Mouse (Mus musculus) embryonic facial prominence, embryonic 15.5 days (tissue): ENCODE measurements at regions not wholly inside any gene's neighbourhood (a gene's known extent, or its start where the extent isn't known, plus 50 kb on each side); places are given as distances from the start of the nearest gene placed in this dataset.

Source experiments
- ATAC-seq: fragments of 200-750 bp; cut with Nextera tagmentation; 2 replicates; pipeline ENCODE4 v1.8.0; 2017; ENCODE audit warnings: low read depth, moderate TSS enrichment; ENCODE audit not compliant: insufficient number of reproducible peaks, low FRiP score, low TSS enrichment
- H3K27ac ChIP-seq: fragments of 300-500 bp; sonication (generic); replicated peaks from 2 replicates; pipeline ENCODE4 v1.5.1; 2015; ENCODE audit warnings: mild to moderate bottlenecking, inconsistent platforms
- H3K27me3 ChIP-seq: fragments of 300-500 bp; sonication (generic); 2 replicates; pipeline ENCODE4 v1.6.1; 2015; ENCODE audit warnings: inconsistent platforms
- H3K36me3 ChIP-seq: fragments of 300-500 bp; sonication (generic); 2 replicates; pipeline ENCODE4 v1.6.1; 2015; ENCODE audit warnings: mild to moderate bottlenecking, inconsistent platforms
- H3K4me1 ChIP-seq: fragments of 300-500 bp; sonication (generic); 2 replicates; pipeline ENCODE4 v1.6.1; 2015; ENCODE audit warnings: inconsistent platforms
- H3K4me2 ChIP-seq: fragments of 300-500 bp; sonication (generic); replicated peaks from 2 replicates; pipeline ENCODE4 v1.6.1; 2015; ENCODE audit warnings: mild to moderate bottlenecking, inconsistent platforms
- H3K4me3 ChIP-seq: fragments of 300-500 bp; sonication (generic); replicated peaks from 2 replicates; pipeline ENCODE4 v1.5.1; 2015; ENCODE audit warnings: mild to moderate bottlenecking, inconsistent platforms
- H3K9ac ChIP-seq: fragments of 300-500 bp; sonication (generic); 2 replicates; pipeline ENCODE4 v1.6.1; 2015; ENCODE audit warnings: inconsistent platforms
- H3K9me3 ChIP-seq: fragments of 300-500 bp; sonication (generic); replicated peaks from 2 replicates; pipeline ENCODE4 v1.6.1; 2016; ENCODE audit warnings: inconsistent platforms
- WGBS: fragments of 180-500 bp; shearing (Covaris S2); methylation state at CpG from one replicate; pipeline ENCODE4 v1.1.7; 2015; 5-methylcytosine and 5-hydroxymethylcytosine counted together

GRCm38 (mm10) chr9:100369921-100370320 is 116.7 kb downstream of the Il20rb start:
- no peaks in the 10 kb centered on the region for H3K36me3 ChIP-seq
- H3K9ac ChIP-seq: no peak overlapping the region
- no peak overlapping the region for H3K4me2 ChIP-seq
- no peak overlapping the region for H3K4me3 ChIP-seq
- H3K4me1 ChIP-seq: no peaks in the 10 kb centered on the region
- H3K9me3 ChIP-seq: no peaks in the 10 kb centered on the region
- H3K27ac ChIP-seq: no peak overlapping the region
- no peak for ATAC-seq
- no peaks in the 10 kb centered on the region for H3K27me3 ChIP-seq
- WGBS: 81% methylated on average over 5 of the region's 5 CpGs

- H3K4me2 ChIP-seq: no peak overlapping the region
- no peak overlapping the region for H3K4me3 ChIP-seq
- H3K9ac ChIP-seq: no peak overlapping the region
- H3K9me3 ChIP-seq: no peaks in the 10 kb centered on the region
- no peaks in the 10 kb centered on the region for H3K36me3 ChIP-seq
- no peak for ATAC-seq
- no peaks in the 10 kb centered on the region for H3K27me3 ChIP-seq
- H3K27ac ChIP-seq: no peak overlapping the region
- WGBS: 74% methylated on average over 6 of the region's 6 CpGs
- no peaks in the 10 kb centered on the region for H3K4me1 ChIP-seq
Observed at GRCm38 (mm10) chr9:100366816-100367215, 119.8 kb downstream of the Il20rb start.

DNA sequence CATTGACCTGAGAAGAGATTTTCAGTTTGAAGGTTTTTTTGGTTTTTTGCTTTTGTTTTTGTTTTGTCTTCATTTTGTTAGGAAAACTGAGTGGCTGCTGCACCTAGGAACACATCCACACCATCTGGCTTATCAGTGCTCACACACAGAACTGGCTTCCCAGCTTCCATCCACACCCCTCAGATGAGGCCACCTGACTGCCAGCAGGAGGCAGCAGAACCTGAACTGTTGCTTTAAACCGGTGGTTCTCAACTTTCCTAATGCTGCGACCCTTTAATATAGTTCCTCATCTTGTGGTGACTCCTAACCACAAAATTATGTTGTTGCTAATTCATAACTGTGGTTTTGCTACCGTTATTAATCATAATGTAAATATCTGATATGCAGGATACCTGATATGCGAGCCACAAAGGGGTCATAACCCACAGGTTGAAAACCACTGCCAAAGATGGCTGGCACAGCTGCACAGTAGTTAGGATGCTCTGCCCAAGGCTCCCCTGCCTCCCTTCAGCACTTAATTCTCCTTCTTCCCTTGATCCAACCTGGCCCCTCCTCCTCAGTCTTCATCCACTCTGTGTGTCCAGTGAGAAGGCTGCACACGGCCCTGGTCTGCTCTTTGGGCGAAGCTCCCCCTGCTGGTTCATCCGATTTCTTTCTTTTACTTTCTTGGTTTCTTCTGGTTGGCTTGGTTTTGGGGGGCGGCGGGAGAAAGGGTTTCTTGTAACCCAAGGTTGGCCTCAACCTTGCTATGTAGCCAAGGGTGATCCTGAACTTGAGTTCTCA is 126.5 kb downstream of the Il20rb start:
- Histone ChIP-seq H3K27me3 (no peaks in the 10 kb centered on the region), H3K9me3 (no peaks in the 10 kb centered on the region), H3K27ac (no peak overlapping the region), H3K9ac (no peak overlapping the region), H3K4me1 (no peaks in the 10 kb centered on the region), H3K36me3 (no peaks in the 10 kb centered on the region), H3K4me3 (no peak overlapping the region), H3K4me2 (no peak overlapping the region)
- ATAC-seq: no peak
- 58% methylated on average over 9 of the region's 9 CpGs for WGBS

GRCm38 (mm10) chr9:100357553-100357952 is 129.0 kb downstream of the Il20rb start:
- H3K27ac ChIP-seq: no peak overlapping the region
- H3K27me3 ChIP-seq: no peaks in the 10 kb centered on the region
- H3K4me1 ChIP-seq: no peaks in the 10 kb centered on the region
- 35% methylated on average over 12 of the region's 12 CpGs for WGBS
- no peaks in the 10 kb centered on the region for H3K9me3 ChIP-seq
- H3K4me3 ChIP-seq: no peak overlapping the region
- H3K36me3 ChIP-seq: no peaks in the 10 kb centered on the region
- no peak for ATAC-seq
- no peak overlapping the region for H3K4me2 ChIP-seq
- no peak overlapping the region for H3K9ac ChIP-seq

DNA sequence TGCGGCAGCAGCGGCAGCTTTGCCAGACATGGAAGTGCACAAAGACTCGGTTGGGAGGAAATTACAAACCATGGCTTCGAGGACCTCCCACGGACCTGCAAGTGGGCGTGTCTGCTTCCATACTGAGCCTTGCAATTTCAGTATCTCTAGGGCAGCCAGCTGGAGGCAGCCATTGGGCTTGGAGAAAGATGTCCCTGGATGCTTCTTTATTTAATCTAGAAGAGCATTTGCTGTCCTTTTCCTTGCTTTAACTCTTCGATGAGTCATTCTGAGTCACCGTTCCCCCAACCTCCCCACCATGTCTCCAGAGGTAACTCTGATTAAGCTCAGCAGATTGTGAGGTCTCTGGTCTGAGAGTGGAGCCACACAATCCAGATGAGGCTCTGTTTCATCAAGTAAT is 145.8 kb downstream of the Il20rb start:
- no peak for ATAC-seq
- Histone ChIP-seq H3K9me3 (no peaks in the 10 kb centered on the region), H3K9ac (no peak overlapping the region), H3K4me1 (no peaks in the 10 kb centered on the region), H3K4me3 (no peak overlapping the region), H3K27me3 (no peaks in the 10 kb centered on the region), H3K36me3 (no peaks in the 10 kb centered on the region), H3K4me2 (no peak overlapping the region), H3K27ac (no peak overlapping the region)
- 66% methylated on average over 8 of the region's 8 CpGs for WGBS

DNA sequence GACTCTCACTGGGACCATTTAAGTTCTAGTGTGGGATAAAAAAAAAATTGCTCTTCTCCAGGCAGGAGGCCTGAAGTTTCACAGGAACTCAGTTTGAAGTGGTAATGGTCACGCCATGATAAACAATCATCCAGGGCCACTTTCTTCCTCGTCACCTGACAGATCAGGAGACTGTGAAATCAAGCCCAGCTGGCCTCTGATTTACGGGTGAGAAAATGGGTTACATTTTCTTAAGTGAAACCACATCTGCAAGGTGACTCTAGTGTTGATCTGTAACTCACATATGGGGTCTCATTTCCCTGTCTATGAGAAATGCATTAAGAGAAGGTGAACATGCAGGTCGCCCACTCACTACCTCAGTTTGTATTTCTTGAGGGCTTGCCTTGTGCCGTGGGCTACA is 178.8 kb downstream of the Il20rb start:
- Histone ChIP-seq H3K4me3 (no peak overlapping the region), H3K4me1 (no peaks in the 10 kb centered on the region), H3K27ac (no peak overlapping the region), H3K36me3 (no peaks in the 10 kb centered on the region), H3K4me2 (no peak overlapping the region), H3K9ac (no peak overlapping the region), H3K9me3 (0 out of 2 replicates have a peak, but pooled peaks cover 4% of the 10 kb centered on the region), H3K27me3 (no peaks in the 10 kb centered on the region)
- ATAC-seq: no peak
- WGBS: 38% methylated on average over 5 of the region's 5 CpGs

DNA sequence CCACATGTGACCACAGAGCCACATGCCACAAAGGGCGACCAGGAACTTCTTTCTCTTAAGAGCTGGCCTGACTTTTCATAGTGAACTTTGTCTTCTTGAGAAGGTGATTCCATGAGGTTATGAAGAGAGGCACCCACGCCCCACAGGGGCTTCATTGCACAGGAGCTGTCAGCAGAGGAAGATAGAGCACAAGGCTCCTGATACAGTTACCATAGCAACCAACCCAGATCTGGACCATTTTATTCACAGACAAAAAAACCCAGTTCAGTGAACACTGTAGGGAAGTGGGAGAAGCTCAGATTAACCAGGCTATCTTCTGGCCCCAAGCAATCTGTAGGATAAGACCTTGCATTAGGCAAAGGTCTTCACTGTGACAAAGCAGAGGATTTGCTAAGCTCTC is 179.2 kb downstream of the Il20rb start:
- no peak for ATAC-seq
- 72% methylated on average over 2 of the region's 2 CpGs for WGBS
- no peaks in the 10 kb centered on the region for H3K27me3 ChIP-seq
- H3K4me1 ChIP-seq: no peaks in the 10 kb centered on the region
- no peak overlapping the region for H3K4me2 ChIP-seq
- no peaks in the 10 kb centered on the region for H3K36me3 ChIP-seq
- 0 out of 2 replicates have a peak, but pooled peaks cover 4% of the 10 kb centered on the region for H3K9me3 ChIP-seq
- H3K27ac ChIP-seq: no peak overlapping the region
- H3K4me3 ChIP-seq: no peak overlapping the region
- H3K9ac ChIP-seq: no peak overlapping the region

DNA sequence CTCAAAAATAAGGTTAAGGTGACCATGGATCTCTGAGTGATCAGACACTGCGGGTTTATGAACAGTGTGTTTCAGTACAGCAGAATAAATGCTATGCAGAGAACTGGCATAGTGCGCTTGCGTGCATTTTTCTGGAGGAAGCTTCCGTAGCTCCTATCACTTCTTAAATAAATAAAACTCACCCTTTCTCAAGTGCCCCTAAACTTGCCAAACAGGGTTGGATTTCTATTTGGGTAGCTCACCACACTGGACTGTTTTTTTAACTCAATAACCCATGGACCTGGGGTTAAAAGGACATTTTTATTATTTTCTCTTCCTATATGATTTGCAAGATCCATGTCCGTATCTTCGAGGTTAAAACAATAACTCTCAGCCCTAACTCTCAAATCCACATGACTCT is 182.8 kb downstream of the Il20rb start:
- H3K4me2 ChIP-seq: no peak overlapping the region
- no peak overlapping the region for H3K9ac ChIP-seq
- no peak overlapping the region for H3K27ac ChIP-seq
- H3K36me3 ChIP-seq: no peaks in the 10 kb centered on the region
- no peaks in the 10 kb centered on the region for H3K4me1 ChIP-seq
- WGBS: 83% methylated on average over 6 of the region's 6 CpGs
- no peak overlapping the region for H3K4me3 ChIP-seq
- H3K9me3 ChIP-seq: no peaks in the 10 kb centered on the region
- no peak for ATAC-seq
- no peaks in the 10 kb centered on the region for H3K27me3 ChIP-seq

- no peak overlapping the region for H3K27ac ChIP-seq
- no peak for ATAC-seq
- H3K9ac ChIP-seq: no peak overlapping the region
- H3K27me3 ChIP-seq: no peaks in the 10 kb centered on the region
- no peaks in the 10 kb centered on the region for H3K9me3 ChIP-seq
- no peaks in the 10 kb centered on the region for H3K36me3 ChIP-seq
- H3K4me2 ChIP-seq: no peak overlapping the region
- H3K4me3 ChIP-seq: no peak overlapping the region
- 49% methylated on average over 12 of the region's 12 CpGs for WGBS
- H3K4me1 ChIP-seq: no peaks in the 10 kb centered on the region
Observed at GRCm38 (mm10) chr9:100301613-100302012, 185.0 kb downstream of the Il20rb start.

DNA sequence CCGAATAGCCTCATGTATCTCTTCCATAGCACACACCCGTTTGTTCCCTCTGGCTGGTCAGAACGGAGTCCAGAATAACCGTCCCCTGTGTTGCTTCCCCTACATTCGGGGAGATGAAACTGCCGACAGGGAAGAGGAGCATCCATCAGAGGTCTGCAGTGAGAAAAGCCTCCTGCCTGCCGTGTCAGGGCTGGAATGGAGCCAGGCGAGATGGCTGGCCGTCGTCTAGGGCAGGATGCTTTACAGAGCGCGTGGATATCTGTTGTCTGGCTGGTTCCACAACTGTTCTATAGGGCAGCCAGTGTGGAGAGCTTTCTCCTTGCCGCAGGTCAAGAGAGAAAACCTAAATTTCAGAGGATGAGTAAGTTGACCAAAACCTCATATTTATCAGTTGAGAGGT is 209.2 kb downstream of the Il20rb start:
- H3K9ac ChIP-seq: no peak overlapping the region
- no peak overlapping the region for H3K4me3 ChIP-seq
- H3K4me2 ChIP-seq: no peak overlapping the region
- no peaks in the 10 kb centered on the region for H3K27me3 ChIP-seq
- peaks cover 5% of the 10 kb centered on the region for H3K4me1 ChIP-seq
- H3K36me3 ChIP-seq: no peaks in the 10 kb centered on the region
- no peaks in the 10 kb centered on the region for H3K9me3 ChIP-seq
- no peak overlapping the region for H3K27ac ChIP-seq
- ATAC-seq: no peak
- 65% methylated on average over 13 of the region's 13 CpGs for WGBS

- H3K36me3 ChIP-seq: no peaks in the 10 kb centered on the region
- H3K4me2 ChIP-seq: no peak overlapping the region
- 33% methylated on average over 16 of the region's 16 CpGs for WGBS
- H3K4me3 ChIP-seq: no peak overlapping the region
- H3K27me3 ChIP-seq: no peaks in the 10 kb centered on the region; the same call in 1 of the 2 replicates
- no peaks in the 10 kb centered on the region for H3K4me1 ChIP-seq
- H3K9ac ChIP-seq: no peak overlapping the region
- H3K9me3 ChIP-seq: no peaks in the 10 kb centered on the region
- no peak overlapping the region for H3K27ac ChIP-seq
- no peak for ATAC-seq
Observed at GRCm38 (mm10) chr9:100266528-100267387, 219.8 kb downstream of the Il20rb start.
